Mouse (Mus musculus) left cerebral cortex, adult 18-20 months (tissue): ENCODE data around the gene Bfsp2. TPM values are rescaled to one million over a fixed set of nuclear protein-coding genes. Genes with fewer than 3 reads are reported as not detected.

Experiments
- DNase-seq, 2 experiments: peaks; one replicate each; pipeline ENCODE4 v3.0.0; 2021 to 2022; ENCODE audit warnings: low spot score in 2 of 2, mixed read lengths in 1 of 2
- total RNA-seq, 2 experiments: library from RNA; stranded (reverse); gene quantifications; 2 replicates each; pipeline ENCODE4 v1.2.3; 2021

Gene Bfsp2
- total RNA-seq, 2 experiments from 2014 or later, result 2.9 to 3.8 TPM

GRCm38 (mm10) chr9:103486262-103486661 is 6.0 kb upstream of the Bfsp2 start:
- no peak for DNase-seq

- DNase-seq, result no peak
Measured at GRCm38 (mm10) chr9:103485606-103486005, 5.4 kb upstream of the Bfsp2 start.

GRCm38 (mm10) chr9:103480603-103481220 is 492 bp upstream of the Bfsp2 start:
- DNase-seq, result no peak

DNA sequence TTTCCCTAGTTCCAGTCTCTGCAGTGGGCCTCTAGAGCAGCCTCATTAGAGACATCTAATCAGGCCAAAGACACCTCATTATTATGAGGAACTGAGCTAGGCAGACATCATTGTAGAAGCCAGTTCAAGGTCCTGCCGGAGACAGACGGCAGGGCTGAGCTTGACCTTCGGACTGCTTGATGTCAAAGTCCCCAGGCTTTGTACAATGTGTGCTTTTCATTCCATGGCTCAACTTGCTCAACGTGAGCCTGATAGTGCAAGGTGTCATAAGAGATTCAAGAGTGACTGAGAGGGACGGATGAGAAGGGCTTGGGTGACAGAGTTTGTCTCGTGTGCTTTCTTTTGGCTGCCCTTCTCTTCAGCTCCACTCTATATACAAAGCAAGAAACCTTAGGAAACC is 4.8 kb downstream of the Bfsp2 start:
- no peak for DNase-seq

- no peak for DNase-seq
Measured at GRCm38 (mm10) chr9:103473915-103474688, 6.1 kb downstream of the Bfsp2 start.

DNA sequence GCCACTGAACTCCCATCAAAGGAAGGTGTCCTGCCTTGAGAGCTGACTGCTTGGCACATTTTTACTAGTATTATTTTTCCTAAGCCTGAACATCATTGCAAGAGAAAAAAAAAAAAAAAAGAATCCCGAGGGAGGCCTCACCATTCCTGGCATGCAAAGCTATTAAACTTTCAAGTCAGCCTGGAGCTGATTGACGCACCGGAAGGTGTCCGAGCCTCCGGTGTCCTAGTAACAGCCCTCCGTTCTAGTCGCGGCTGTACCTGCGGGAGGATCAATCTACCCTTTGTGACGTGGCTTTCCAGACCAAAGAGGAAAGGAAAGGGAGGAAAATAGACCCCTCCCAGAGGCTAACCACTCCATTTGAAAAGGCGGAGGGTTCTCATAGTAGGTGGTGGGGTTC is 8.4 kb downstream of the Bfsp2 start:
- DNase-seq, result no peak

DNA sequence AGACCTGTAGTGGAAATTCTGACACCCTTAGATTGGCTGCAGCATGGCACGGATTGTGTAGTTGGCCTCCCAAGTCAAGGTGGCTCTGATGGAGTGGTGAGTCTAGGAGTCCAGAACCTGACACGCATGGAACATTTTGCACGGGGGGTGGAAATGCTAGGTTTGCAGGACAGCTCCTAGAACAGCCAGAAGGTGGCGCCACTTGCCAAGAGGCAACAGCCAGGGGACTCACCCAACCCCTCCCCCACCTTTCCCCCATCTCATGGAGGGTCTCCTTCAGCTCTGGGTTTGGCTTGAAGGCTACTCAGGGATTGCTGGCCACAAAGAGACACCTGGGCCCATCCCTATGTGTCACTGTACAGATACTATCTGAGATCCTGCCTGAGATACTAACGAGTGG is 10.7 kb downstream of the Bfsp2 start:
- DNase-seq, result peak; percentile 31 to 48

DNA sequence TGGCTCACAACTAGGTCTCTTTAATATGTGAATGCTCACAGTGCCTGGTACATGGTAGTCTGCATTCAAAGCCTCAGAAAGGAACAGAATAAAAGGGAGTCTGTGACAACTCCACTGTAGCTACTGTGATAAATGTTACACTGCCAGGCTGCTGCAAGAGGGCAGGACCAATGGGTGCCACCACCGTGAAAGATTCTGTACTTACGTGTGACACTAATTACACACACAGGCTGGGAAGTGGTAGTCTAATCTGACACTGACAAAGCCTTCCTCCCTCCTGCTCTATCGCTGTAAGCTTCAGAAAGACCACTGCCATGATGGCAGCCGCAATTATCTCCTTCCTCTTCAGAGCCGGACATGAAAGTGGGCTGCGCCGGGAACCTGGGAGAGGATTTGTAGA is 11.3 kb downstream of the Bfsp2 start:
- no peak for DNase-seq

GRCm38 (mm10) chr9:103465711-103466220 is 14.5 kb downstream of the Bfsp2 start:
- DNase-seq, result peak in 1 of 2 experiments; percentile 16

GRCm38 (mm10) chr9:103465293-103465692 is 14.9 kb downstream of the Bfsp2 start:
- DNase-seq, result no peak

- DNase-seq, result no peak
Measured at GRCm38 (mm10) chr9:103463833-103464232, 16.4 kb downstream of the Bfsp2 start.

- no peak for DNase-seq
Measured at GRCm38 (mm10) chr9:103459839-103460238, 20.4 kb downstream of the Bfsp2 start.

DNA sequence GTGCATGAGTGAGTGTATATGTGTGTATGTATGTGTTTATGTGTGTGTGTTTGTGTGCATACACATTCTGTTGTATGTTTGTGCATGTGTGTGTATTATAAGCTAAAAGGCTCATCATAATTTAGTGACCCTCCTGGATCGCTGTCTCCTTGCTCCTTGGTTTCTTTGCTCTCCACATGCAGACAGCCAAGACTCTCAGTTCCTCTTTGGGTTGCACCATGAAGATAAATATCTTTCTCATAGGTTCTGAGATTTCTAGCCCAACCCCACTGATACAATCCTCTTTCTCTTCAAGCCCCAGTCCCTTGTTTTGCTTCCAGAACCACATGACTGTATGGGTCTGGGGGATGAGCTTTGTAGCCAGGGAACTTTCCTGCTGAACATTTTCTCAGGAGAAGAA is 20.9 kb downstream of the Bfsp2 start:
- DNase-seq, result no peak

GRCm38 (mm10) chr9:103449651-103450050 is 30.6 kb downstream of the Bfsp2 start:
- DNase-seq, result no peak

DNA sequence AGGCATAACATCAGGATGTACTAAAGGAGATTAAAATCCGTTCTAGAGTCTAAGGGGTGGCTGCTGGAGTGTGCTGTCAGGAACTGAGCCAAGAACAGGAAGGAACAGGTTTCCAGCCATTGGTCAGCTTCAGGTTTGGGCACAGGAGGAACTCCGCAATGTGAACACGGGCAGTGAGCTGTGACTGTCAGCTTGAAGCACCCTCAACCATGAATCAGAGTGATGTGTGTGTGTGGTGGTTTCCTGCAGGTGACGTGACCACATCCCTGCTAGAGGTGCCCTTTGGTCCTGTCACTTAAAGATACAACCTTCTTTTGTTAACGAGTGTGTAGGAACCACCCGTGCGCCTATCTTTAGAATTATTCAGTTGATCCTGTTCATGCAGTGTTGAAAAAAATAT is 31.1 kb downstream of the Bfsp2 start:
- no peak for DNase-seq

- no peak for DNase-seq
Measured at GRCm38 (mm10) chr9:103444656-103445055, 35.6 kb downstream of the Bfsp2 start.

GRCm38 (mm10) chr9:103443824-103444185 is 36.4 kb downstream of the Bfsp2 start:
- DNase-seq, result no peak

DNA sequence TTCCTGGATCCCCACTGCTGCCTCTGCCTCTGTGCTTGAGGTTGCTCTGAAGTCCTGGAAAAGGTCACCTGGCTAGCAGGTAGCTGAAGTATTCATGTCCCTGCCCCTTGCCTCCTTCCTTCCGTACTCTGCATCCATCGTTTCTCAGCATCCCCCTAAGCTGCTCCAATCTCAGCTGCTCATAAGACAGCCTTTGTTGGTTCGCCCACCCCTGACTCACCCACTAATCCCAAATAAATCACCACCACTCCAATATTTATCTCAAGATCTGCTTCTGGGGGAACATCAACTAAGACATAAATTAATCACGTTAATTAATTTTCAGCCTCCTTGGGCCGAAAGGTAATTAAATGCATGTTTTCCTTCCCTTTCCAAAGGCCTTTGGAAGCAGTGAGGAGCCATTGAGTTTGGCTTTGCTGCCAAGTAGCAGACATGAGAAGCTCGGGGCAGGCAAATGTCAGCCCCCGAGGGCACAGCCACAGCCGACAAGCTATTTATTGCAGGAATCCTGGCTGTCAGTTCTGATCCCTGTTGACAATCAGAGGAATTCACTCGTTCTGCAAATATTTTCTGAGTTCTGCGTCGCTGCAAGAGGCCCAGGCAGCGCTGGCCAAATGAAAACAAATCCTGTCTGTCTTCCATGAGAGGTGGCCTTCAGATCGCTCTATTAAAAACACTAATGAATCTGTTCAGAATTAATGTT is 36.9 kb downstream of the Bfsp2 start:
- no peak for DNase-seq

- DNase-seq, result no peak
Measured at GRCm38 (mm10) chr9:103440597-103440996, 39.6 kb downstream of the Bfsp2 start.

- no peak for DNase-seq
Measured at GRCm38 (mm10) chr9:103437104-103437503, 43.1 kb downstream of the Bfsp2 start.

DNA sequence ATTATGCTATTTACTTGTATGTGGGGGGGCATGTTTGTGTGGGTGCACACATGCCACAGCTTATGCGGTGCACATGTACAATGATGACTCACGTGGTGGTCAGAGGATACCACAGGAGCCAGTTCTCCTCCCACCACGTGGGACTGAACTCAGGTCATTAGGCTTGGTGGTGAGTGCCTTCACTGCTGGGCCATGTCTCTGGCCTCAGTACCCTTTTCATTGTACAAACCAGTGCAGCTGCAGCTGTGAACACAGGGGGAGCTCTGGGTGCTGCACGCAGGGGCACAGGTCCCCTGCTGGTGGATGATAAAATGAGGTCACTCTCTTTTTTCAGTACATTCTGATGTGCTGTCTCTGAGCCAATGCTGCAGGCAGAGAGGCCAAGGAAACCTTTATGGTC is 46.1 kb downstream of the Bfsp2 start:
- DNase-seq, result no peak

DNA sequence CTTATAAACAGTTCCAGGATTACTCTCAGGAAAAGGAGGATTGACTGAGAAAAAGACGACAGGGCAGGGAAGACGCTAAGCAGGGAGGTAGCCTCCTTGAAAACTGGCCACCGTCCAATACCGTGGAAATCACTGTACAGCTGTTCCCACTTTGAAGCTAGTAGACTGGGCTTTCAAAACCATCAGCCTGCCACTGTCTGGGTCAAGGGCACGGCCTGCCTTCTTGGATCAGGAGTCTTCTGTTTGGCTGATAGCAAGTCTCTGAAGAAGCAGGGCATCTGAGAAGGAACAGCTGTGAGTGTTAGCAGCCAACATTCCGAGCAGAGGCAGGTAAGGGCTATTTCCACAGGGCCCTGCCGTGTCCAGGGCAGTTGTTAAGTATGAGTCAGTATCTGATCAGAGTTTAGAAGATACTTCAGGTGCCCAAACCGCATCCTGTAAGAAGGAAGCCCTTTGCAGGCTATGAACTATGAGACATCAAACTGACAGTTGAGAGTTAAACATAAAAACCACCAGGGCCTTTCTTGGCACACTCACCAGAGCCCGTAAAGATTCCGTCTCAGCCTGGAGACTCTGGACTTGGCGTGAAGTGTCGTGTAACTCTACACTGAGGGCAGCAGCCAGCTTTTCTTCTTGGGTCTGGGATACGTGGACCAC is 48.0 kb downstream of the Bfsp2 start:
- DNase-seq, result no peak
